Mouse (Mus musculus): ENCODE results near the gene Pdgfc. TPM values are rescaled to one million over a fixed set of nuclear protein-coding genes. Genes with fewer than 3 reads are reported as not detected.

The Pdgfc gene
- polyA plus RNA-seq, 1 experiment from 2014 or later: 64.7 TPM

DNA sequence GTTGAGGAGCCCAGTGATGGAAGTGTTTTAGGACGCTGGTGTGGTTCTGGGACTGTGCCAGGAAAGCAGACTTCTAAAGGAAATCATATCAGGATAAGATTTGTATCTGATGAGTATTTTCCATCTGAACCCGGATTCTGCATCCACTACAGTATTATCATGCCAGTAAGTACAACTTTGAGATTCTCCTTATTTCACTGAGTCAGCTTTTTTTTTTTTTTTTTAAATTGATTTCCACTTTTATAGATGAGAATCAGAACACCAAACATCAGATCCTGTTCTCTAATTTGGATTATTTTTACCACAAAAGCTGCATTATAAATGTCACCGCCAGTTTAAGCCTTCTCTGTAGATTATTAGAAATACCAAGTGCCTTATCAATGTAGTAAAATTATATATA lies 138.6 kb downstream of the Pdgfc start:
- no peak overlapping the region for H3K4me3 ChIP-seq (ENCODE audit: low read depth, low read length)
- no peaks in the 10 kb centered on the region for H3K36me3 ChIP-seq (replicated peaks; ENCODE audit: control insufficient read depth, insufficient read depth, low read depth, low read length)
- no peak overlapping the region for H3K27ac ChIP-seq (replicated peaks; ENCODE audit: low read depth, low read length)
- no peak overlapping the region for H3K4me2 ChIP-seq (ENCODE audit: low read depth, low read length)
- no peak overlapping the region for H3K9ac ChIP-seq (replicated peaks; ENCODE audit: low read length)
- WGBS: 85% methylated on average over 3 of the region's 3 CpGs
- H3K4me1 ChIP-seq (ENCODE audit: control insufficient read depth, insufficient read depth, low read length): no peaks in the 10 kb centered on the region
- H3K9me3 ChIP-seq (replicated peaks; ENCODE audit: control insufficient read depth, low read length): no peaks in the 10 kb centered on the region
- DNase-seq (ENCODE audit: low spot score): no peak
- no peaks in the 10 kb centered on the region for H3K27me3 ChIP-seq (ENCODE audit: control insufficient read depth, insufficient read depth, low read length)
- no peak for ATAC-seq (replicated peaks; ENCODE audit: insufficient number of reproducible peaks, low FRiP score, low TSS enrichment, low read depth)

DNA sequence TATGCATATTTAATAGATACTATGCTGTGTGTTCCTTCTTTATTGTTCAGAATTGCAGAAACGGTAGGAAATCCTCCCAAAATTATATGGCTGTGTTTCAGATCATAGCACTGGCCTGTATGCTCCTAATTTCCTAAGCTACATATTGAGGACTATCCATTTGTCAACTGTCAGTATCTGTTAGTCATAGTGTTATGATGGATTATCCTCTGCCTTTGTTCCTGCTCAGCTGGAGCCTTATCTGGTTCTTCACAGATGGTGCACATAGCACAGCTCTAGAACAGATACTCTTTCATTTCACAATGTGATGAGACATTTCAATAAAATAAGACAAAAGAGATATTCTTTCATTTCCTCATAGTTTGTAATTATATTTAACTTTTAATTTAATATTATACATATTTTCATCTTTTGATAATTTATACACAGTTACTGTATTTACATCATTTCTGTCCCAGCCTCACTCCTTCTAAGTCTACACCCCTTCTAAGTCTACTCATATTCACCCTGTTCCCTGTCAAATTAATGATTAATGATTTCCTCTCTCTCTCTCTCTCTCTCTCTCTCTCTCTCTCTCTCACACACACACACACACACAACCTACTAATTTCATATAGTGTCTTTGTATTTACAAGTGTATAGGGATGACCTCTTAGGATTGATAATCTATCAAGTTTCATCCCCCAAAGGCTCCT lies 145.2 kb downstream of the Pdgfc start:
- ATAC-seq (replicated peaks; ENCODE audit: insufficient number of reproducible peaks, low FRiP score, low TSS enrichment, low read depth) (no peak), DNase-seq (ENCODE audit: low spot score) (no peak)
- Histone ChIP-seq H3K9ac (replicated peaks; ENCODE audit: low read length) (no peak overlapping the region), H3K27me3 (ENCODE audit: control insufficient read depth, insufficient read depth, low read length) (no peaks in the 10 kb centered on the region), H3K4me2 (ENCODE audit: low read depth, low read length) (no peak overlapping the region), H3K36me3 (replicated peaks; ENCODE audit: control insufficient read depth, insufficient read depth, low read depth, low read length) (no peaks in the 10 kb centered on the region), H3K27ac (replicated peaks; ENCODE audit: low read depth, low read length) (no peak overlapping the region), H3K4me1 (ENCODE audit: control insufficient read depth, insufficient read depth, low read length) (no peaks in the 10 kb centered on the region), H3K9me3 (replicated peaks; ENCODE audit: control insufficient read depth, low read length) (no peaks in the 10 kb centered on the region), H3K4me3 (ENCODE audit: low read depth, low read length) (no peak overlapping the region)
- 91% methylated on average over 1 of the region's 1 CpGs for WGBS

DNA sequence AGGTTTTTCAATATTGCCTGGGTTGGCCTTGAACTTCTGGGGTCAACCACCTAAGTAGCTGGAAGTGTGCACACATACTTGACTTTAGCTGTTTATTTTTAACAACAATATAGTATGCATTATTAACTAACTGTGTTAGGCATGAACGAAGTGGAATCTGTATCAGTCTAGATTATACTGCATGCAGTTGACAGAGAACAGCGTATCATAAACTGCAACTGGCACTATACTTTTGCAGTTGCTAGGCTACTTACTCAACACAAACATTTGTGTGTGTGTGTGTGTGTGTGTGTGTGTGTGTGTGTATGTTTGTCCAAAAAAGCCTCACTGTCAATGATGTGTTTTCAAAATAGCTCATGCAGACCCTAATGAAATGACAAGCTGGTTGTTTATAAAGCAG lies 160.7 kb downstream of the Pdgfc start:
- DNase-seq (ENCODE audit: low spot score): no peak
- Histone ChIP-seq H3K4me2 (ENCODE audit: low read depth, low read length) (no peak overlapping the region), H3K4me3 (ENCODE audit: low read depth, low read length) (no peak overlapping the region), H3K36me3 (replicated peaks; ENCODE audit: control insufficient read depth, insufficient read depth, low read depth, low read length) (no peaks in the 10 kb centered on the region), H3K9ac (replicated peaks; ENCODE audit: low read length) (no peak overlapping the region), H3K27me3 (ENCODE audit: control insufficient read depth, insufficient read depth, low read length) (no peaks in the 10 kb centered on the region), H3K4me1 (ENCODE audit: control insufficient read depth, insufficient read depth, low read length) (no peaks in the 10 kb centered on the region), H3K9me3 (replicated peaks; ENCODE audit: control insufficient read depth, low read length) (no peaks in the 10 kb centered on the region), H3K27ac (replicated peaks; ENCODE audit: low read depth, low read length) (no peak overlapping the region)
- WGBS: 92% methylated on average over 2 of the region's 2 CpGs
- ATAC-seq (replicated peaks; ENCODE audit: insufficient number of reproducible peaks, low FRiP score, low TSS enrichment, low read depth): no peak

DNA sequence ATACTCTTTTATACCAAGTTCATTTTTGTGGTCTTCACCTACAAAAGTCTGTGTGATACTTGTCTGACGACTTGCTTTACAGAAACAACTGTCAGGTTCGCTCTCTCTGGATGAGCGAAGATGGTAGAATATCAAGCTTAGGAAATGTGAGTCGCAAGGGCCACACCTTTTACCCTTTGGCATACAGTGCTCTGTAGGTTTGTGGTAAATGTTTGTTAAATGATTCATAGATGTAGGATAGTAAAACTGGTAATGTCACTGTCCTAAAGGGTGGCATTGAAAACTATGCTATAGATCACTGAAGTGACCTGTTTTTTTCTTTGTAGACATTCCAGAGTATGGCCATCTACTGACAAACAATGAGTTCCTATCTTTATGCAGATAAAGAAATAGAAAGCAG lies 161.4 kb downstream of the Pdgfc start:
- Histone ChIP-seq H3K27ac (replicated peaks; ENCODE audit: low read depth, low read length) (no peak overlapping the region), H3K9ac (replicated peaks; ENCODE audit: low read length) (no peak overlapping the region), H3K36me3 (replicated peaks; ENCODE audit: control insufficient read depth, insufficient read depth, low read depth, low read length) (no peaks in the 10 kb centered on the region), H3K4me1 (ENCODE audit: control insufficient read depth, insufficient read depth, low read length) (no peaks in the 10 kb centered on the region), H3K27me3 (ENCODE audit: control insufficient read depth, insufficient read depth, low read length) (no peaks in the 10 kb centered on the region), H3K4me3 (ENCODE audit: low read depth, low read length) (no peak overlapping the region), H3K4me2 (ENCODE audit: low read depth, low read length) (no peak overlapping the region), H3K9me3 (replicated peaks; ENCODE audit: control insufficient read depth, low read length) (no peaks in the 10 kb centered on the region)
- 92% methylated on average over 4 of the region's 4 CpGs for WGBS
- no peak for DNase-seq (ENCODE audit: low spot score)
- no peak for ATAC-seq (replicated peaks; ENCODE audit: insufficient number of reproducible peaks, low FRiP score, low TSS enrichment, low read depth)

DNA sequence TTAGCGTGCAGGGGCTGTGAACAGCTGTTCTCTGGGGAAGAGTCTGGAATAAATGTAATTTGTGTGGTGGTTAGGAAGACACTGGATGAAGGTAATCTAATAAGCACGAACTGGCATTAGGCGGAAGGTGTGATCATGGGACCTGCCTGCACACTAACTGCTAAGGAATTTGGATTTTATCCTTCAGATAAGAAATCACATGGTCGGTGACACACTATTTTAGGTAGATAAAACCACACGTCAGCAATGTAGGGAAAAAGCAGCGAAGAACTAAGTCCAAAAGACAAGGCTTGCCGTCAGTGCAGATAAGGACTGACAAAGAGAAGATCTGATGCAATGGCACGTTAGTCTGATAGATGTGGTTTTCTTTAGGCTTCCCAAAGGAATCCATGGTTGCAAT lies 164.4 kb downstream of the Pdgfc start:
- ATAC-seq (replicated peaks; ENCODE audit: insufficient number of reproducible peaks, low FRiP score, low TSS enrichment, low read depth) (no peak), DNase-seq (ENCODE audit: low spot score) (no peak)
- H3K9me3 ChIP-seq (replicated peaks; ENCODE audit: control insufficient read depth, low read length): no peaks in the 10 kb centered on the region
- no peak overlapping the region for H3K4me2 ChIP-seq (ENCODE audit: low read depth, low read length)
- no peak overlapping the region for H3K4me3 ChIP-seq (ENCODE audit: low read depth, low read length)
- H3K4me1 ChIP-seq (ENCODE audit: control insufficient read depth, insufficient read depth, low read length): no peaks in the 10 kb centered on the region
- H3K36me3 ChIP-seq (replicated peaks; ENCODE audit: control insufficient read depth, insufficient read depth, low read depth, low read length): no peaks in the 10 kb centered on the region
- H3K27ac ChIP-seq (replicated peaks; ENCODE audit: low read depth, low read length): no peak overlapping the region
- H3K27me3 ChIP-seq (ENCODE audit: control insufficient read depth, insufficient read depth, low read length): no peaks in the 10 kb centered on the region
- WGBS: 85% methylated on average over 8 of the region's 8 CpGs
- no peak overlapping the region for H3K9ac ChIP-seq (replicated peaks; ENCODE audit: low read length)

DNA sequence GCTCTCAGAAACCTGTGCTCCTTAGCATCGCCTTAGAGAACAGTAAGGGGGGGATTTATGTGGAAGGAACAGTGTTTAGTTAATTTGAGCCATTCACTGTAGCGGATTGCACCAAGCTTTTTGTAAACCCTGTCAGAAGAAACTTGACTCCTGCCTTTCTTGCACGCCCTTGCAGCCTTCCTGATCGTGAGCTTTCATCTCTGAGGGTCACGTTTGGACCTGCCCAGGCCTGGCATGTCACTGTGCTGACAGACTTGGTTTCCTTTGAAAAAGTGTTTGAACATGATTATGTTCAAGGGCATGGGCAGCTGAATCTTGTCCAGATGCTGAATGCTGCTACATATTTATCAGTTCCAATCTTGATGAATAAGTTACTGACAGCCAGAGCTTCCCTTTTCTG lies 169.0 kb downstream of the Pdgfc start:
- peak; percentile 75 for DNase-seq (ENCODE audit: low spot score)
- ATAC-seq (replicated peaks; ENCODE audit: insufficient number of reproducible peaks, low FRiP score, low TSS enrichment, low read depth): peak; percentile 59; the same call in 1 of the 2 replicates
- H3K27ac ChIP-seq (replicated peaks; ENCODE audit: low read depth, low read length): peak overlapping the region; percentile 47; the same call in 1 of the 2 replicates

DNA sequence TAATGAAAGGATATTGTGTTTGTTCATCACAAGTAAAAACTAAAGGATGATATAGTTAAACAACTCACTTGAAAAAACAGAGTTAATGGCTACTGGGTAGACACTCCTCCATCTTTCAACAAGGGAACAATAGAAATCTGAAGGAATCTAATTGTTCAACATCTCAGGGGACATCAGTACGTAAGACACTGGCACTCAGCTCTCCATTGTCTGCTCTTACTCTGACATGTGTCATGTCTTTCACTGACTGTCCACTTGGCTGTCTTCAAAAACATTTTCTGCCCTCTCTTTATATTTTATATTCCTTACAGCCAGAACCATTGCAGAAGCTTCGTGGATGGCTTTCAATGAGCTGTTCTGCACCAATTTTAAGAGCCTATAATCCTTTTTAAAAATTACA lies 172.0 kb downstream of the Pdgfc start:
- H3K9ac ChIP-seq (replicated peaks; ENCODE audit: low read length): no peak overlapping the region
- no peaks in the 10 kb centered on the region for H3K9me3 ChIP-seq (replicated peaks; ENCODE audit: control insufficient read depth, low read length)
- H3K27ac ChIP-seq (replicated peaks; ENCODE audit: low read depth, low read length): no peak overlapping the region
- DNase-seq (ENCODE audit: low spot score) (no peak), ATAC-seq (replicated peaks; ENCODE audit: insufficient number of reproducible peaks, low FRiP score, low TSS enrichment, low read depth) (no peak)
- H3K36me3 ChIP-seq (replicated peaks; ENCODE audit: control insufficient read depth, insufficient read depth, low read depth, low read length): no peaks in the 10 kb centered on the region
- no peak overlapping the region for H3K4me2 ChIP-seq (ENCODE audit: low read depth, low read length)
- no peak overlapping the region for H3K4me3 ChIP-seq (ENCODE audit: low read depth, low read length)
- no peaks in the 10 kb centered on the region for H3K27me3 ChIP-seq (ENCODE audit: control insufficient read depth, insufficient read depth, low read length)
- WGBS: 68% methylated on average over 2 of the region's 2 CpGs
- no peaks in the 10 kb centered on the region for H3K4me1 ChIP-seq (ENCODE audit: control insufficient read depth, insufficient read depth, low read length)

More for the DNA sequence above, 169.0 kb downstream of the Pdgfc start:
- Histone ChIP-seq H3K36me3 (replicated peaks; ENCODE audit: control insufficient read depth, insufficient read depth, low read depth, low read length) (no peaks in the 10 kb centered on the region), H3K4me2 (ENCODE audit: low read depth, low read length) (no peak overlapping the region), H3K4me3 (ENCODE audit: low read depth, low read length) (no peak overlapping the region), H3K27me3 (ENCODE audit: control insufficient read depth, insufficient read depth, low read length) (no peaks in the 10 kb centered on the region), H3K9me3 (replicated peaks; ENCODE audit: control insufficient read depth, low read length) (no peaks in the 10 kb centered on the region), H3K4me1 (ENCODE audit: control insufficient read depth, insufficient read depth, low read length) (no peaks in the 10 kb centered on the region), H3K9ac (replicated peaks; ENCODE audit: low read length) (no peak overlapping the region)
- WGBS: 10% methylated on average over 5 of the region's 5 CpGs

DNA sequence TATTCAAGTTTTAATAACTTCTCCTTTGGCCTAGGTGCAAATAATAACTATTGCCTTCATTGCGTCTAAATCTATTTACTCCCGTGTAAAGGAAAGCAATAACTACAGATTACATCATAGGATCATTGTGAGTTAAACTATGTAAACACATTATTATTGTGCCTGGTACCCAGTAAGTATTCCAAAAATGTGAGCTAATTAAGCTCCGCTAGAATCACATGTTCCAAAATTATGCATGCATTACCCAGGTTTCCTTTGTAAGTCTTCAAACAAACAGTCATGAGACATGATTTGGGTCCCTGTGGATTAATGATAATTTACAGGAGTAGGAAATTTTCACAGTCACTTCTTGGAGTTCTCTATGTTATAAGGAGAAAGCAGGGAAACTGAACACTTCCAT lies 174.9 kb downstream of the Pdgfc start:
- ATAC-seq (replicated peaks; ENCODE audit: insufficient number of reproducible peaks, low FRiP score, low TSS enrichment, low read depth): no peak

More for the DNA sequence above, 174.9 kb downstream of the Pdgfc start:
- no peak overlapping the region for H3K27ac ChIP-seq (replicated peaks; ENCODE audit: low read depth, low read length)
- no peak for DNase-seq (ENCODE audit: low spot score)
- no peaks in the 10 kb centered on the region for H3K36me3 ChIP-seq (replicated peaks; ENCODE audit: control insufficient read depth, insufficient read depth, low read depth, low read length)
- 83% methylated on average over 3 of the region's 3 CpGs for WGBS
- no peak overlapping the region for H3K9ac ChIP-seq (replicated peaks; ENCODE audit: low read length)
- no peak overlapping the region for H3K4me2 ChIP-seq (ENCODE audit: low read depth, low read length)
- no peaks in the 10 kb centered on the region for H3K27me3 ChIP-seq (ENCODE audit: control insufficient read depth, insufficient read depth, low read length)
- no peaks in the 10 kb centered on the region for H3K9me3 ChIP-seq (replicated peaks; ENCODE audit: control insufficient read depth, low read length)
- H3K4me3 ChIP-seq (ENCODE audit: low read depth, low read length): no peak overlapping the region
- H3K4me1 ChIP-seq (ENCODE audit: control insufficient read depth, insufficient read depth, low read length): no peaks in the 10 kb centered on the region

Data from embryonic facial prominence, embryonic 11.5 days (tissue).